Mouse (Mus musculus): ENCODE results near the gene Krtap19-9b.
A peak's percentile ranks its signal among the peaks of the same experiment; 100 is the strongest.

Gene Krtap19-9b

GRCm38 (mm10) chr16:88932165-88932564 is at the start of gene Krtap19-9b:
Krtap19-9b (minus strand) TSS chr16:88932265.
- no peak for DNase-seq (ENCODE audit: low read depth, low spot score)

DNA sequence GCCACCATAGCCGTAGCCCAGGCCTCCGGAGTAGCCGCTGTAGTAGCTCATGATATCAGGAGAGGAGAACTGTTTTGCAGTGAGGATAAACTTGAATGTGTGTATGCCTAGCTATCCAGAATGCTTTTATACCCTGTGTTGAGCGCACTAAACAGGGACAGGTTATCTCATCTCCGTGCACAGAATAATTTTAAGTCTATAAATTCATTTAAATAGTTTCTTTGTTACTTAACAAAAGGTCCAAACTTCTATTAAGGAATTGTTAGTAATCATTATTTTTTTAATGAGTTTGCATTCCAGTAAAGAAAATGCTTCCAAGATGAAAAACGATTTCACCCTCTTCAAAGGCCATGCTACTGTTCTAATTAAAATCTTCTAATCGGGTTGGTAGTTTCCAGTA is 30.7 kb upstream of the Krtap19-9b start, which contains the start of gene Krtap16-3:
Krtap16-3 (minus strand) TSS at position 101 of the 400 bp plus-strand sequence.
- no peak for DNase-seq (ENCODE audit: low read depth, low spot score)

GRCm38 (mm10) chr16:88941106-88941505 is 9.0 kb upstream of the Krtap19-9b start:
- DNase-seq (ENCODE audit: low read depth, low spot score) = no peak

DNA sequence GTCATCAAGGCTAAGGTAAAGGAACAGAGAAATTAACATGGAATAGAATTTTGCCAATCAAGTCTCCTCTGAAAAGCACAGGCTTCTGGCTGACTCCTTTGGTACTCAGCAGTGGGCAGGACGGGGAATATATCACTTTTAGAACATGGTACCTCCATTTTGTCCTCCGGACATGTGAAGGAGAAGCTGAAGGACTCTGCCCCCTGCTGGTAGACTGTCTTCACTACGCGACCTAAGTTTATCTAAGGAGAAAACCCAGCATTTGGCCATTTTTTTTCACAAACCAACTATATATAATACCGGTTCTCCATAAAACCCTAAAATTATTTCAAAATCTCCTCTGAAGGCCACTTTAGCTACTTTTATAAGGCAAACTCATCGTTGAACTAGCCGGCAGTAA is 6.2 kb upstream of the Krtap19-9b start:
- peak; percentile 38 for DNase-seq (ENCODE audit: low read depth, low spot score)

DNA sequence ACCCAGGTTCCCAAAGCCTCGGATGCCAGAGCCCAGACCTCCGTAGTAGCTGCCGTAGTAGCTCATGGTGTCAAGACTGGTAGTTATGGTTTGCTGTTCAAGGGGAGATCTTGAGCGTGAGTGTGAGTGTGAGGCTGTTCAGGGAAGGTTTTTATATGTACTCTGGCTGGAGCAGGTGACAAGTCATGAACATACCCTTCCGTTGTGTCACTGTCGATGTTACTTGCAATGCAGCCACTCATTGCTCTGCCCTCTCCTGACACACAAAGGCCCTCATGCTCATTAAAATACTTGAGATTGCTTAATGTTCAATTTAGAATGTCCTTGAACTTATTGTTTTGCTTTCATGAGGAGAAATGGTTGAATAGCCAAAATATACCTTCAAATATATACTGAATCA is 35.7 kb downstream of the Krtap19-9b start, which contains the start of gene Krtap19-5:
Krtap19-5 (minus strand) TSS at position 101 of the 400 bp plus-strand sequence.
- no peak for DNase-seq (ENCODE audit: low read depth, low spot score)

- DNase-seq (ENCODE audit: low read depth, low spot score) = no peak
Measured at GRCm38 (mm10) chr16:88886870-88887269, 45.2 kb downstream of the Krtap19-9b start.

DNA sequence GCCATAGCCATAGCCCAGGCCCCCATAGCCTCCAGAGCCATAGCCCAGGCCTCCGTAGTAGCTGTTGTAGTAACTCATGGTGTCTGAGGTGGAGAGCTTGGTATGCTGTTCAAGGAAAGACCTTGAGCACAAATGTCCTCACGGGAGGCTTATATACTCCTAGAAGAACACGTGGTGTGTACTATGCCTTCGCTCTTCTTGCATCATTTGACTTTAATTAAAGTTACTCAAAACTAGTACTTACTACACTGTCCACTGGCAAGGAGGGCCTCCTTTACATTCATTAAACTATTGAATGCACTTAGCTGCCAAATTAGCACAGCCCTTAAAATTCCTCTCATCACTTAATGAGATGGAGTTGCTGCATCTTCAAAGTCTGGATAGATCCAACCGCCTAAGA is 47.1 kb downstream of the Krtap19-9b start, which contains the start of gene Krtap19-4:
Krtap19-4 (minus strand) TSS at position 101 of the 400 bp plus-strand sequence.
- DNase-seq (ENCODE audit: low read depth, low spot score) = no peak

All from 3T3-L1 (cell line).